Mouse (Mus musculus) bone marrow macrophage, adult 2 months (primary cell): Measurements from ENCODE around the gene Cd36. TPM values are rescaled to one million over a fixed set of nuclear protein-coding genes. Genes with fewer than 3 reads are reported as not detected.

ENCODE experiments used
- H3K27ac ChIP-seq: 2 replicates; pipeline ENCODE4 v1.5.1; 2012; ENCODE audit warnings: low read depth, low read length; ENCODE audit not compliant: insufficient read depth
- H3K4me1 ChIP-seq: 2 replicates; pipeline ENCODE4 v1.6.1; 2012; ENCODE audit warnings: low read length; ENCODE audit not compliant: control insufficient read depth, insufficient read depth
- H3K4me3 ChIP-seq: 2 replicates; pipeline ENCODE4 v1.5.1; 2012; ENCODE audit warnings: mild to moderate bottlenecking, low read length, moderate library complexity; ENCODE audit not compliant: insufficient read depth
- CTCF ChIP-seq: IDR thresholded peaks from 2 replicates; pipeline ENCODE4 v1.5.1; 2012; ENCODE audit warnings: low read depth, mild to moderate bottlenecking, low read length, moderate library complexity
- POLR2A ChIP-seq: IDR thresholded peaks from 2 replicates; pipeline ENCODE4 v1.6.1; 2012; ENCODE audit warnings: mild to moderate bottlenecking, low read depth, low read length, borderline replicate concordance
- polyA plus RNA-seq: library from polyadenylated mRNA; stranded (reverse); fragments of >200 nt; gene quantifications from 2 replicates; pipeline ENCODE4 v1.2.4, GENCODE M21; 2012; ENCODE audit not compliant: missing spikeins, insufficient read depth, insufficient read length

Cd36 gene
- polyA plus RNA-seq, 1 experiment, result 451 TPM

GRCm38 (mm10) chr5:17893577-17894172 lies 5.1 kb upstream of the Cd36 start:
- no peak overlapping the region for H3K27ac ChIP-seq
- 0 out of 2 replicates have a peak, but pooled peaks cover 4% of the 10 kb centered on the region for H3K4me1 ChIP-seq
- TF ChIP-seq POLR2A (no peak), CTCF (no peak)
- no peak overlapping the region for H3K4me3 ChIP-seq

DNA sequence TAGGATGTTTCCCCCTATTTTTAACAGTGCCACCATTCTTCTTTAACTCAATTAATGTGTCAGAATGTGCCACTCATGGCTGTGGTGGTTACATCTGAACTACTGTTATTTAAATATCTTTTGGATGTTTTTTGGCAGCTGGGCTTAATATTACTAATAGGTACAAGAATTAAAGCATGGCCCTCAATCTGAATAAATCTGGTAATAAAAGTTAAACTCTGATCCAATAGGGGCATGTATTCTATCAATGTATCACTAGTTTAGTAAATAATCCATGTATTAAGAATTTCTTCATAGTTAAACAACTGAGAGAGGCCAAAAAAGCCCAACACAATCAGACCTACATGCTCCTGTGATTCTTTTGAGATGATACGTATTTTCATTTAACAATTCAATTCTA lies 690 bp upstream of the Cd36 start:
- H3K27ac ChIP-seq, result no peak overlapping the region
- H3K4me3 ChIP-seq, result no peak overlapping the region
- peaks cover 8% of the 10 kb centered on the region; the same call in 1 of the 2 replicates for H3K4me1 ChIP-seq
- TF ChIP-seq CTCF, result no peak
- no peak for TF ChIP-seq POLR2A

GRCm38 (mm10) chr5:17886377-17886776 lies 2.2 kb downstream of the Cd36 start:
- H3K4me1 ChIP-seq, result peaks cover 9% of the 10 kb centered on the region
- no peak overlapping the region for H3K4me3 ChIP-seq
- no peak overlapping the region for H3K27ac ChIP-seq
- TF ChIP-seq POLR2A (no peak), CTCF (no peak)

GRCm38 (mm10) chr5:17883357-17883875 lies 5.2 kb downstream of the Cd36 start:
- Histone ChIP-seq H3K4me3 (no peak overlapping the region), H3K4me1 (peaks cover 18% of the 10 kb centered on the region), H3K27ac (no peak overlapping the region)
- TF ChIP-seq CTCF, result no peak
- no peak for TF ChIP-seq POLR2A

GRCm38 (mm10) chr5:17881542-17881896 lies 7.1 kb downstream of the Cd36 start:
- Histone ChIP-seq H3K4me3 (no peak overlapping the region), H3K27ac (no peak overlapping the region), H3K4me1 (peaks cover 25% of the 10 kb centered on the region)
- no peak for TF ChIP-seq CTCF
- TF ChIP-seq POLR2A, result no peak

DNA sequence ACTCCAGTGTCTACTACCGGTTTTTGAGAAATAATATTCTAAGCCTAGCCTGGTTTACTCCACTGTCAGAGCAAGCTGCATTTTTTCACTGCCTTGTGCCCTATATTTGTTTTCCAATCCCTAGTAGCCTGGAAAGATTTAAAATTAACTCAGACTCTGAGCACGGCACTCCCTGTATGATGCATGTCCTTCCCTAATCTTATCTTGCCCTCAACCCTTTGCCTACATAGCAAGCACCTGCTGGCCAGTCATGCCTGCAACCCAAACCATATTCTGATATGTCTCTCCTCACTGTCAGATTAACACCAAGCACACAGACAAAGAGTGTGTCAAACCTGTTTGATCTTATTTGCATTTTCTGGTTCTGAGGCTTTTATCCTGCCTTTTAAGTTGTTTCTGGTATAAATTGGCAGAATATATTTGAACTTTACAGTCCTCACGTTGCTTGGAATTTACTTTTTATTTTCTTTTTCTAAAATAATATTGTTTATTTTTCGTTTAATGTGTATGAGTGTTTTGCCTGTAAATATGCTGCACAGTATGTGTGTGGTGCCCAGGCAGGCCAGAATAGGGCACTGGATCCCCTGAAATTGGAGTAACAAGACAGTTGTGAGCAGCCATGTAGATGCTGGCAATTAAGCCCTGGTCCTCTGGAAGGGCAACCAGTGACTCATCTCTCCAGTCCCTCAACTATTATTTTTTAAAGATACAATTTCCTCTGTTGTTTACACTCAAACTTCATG lies 7.6 kb downstream of the Cd36 start:
- H3K27ac ChIP-seq, result peak overlapping the region; percentile 38; the same call in 1 of the 2 replicates
- TF ChIP-seq CTCF (no peak), POLR2A (no peak)

DNA sequence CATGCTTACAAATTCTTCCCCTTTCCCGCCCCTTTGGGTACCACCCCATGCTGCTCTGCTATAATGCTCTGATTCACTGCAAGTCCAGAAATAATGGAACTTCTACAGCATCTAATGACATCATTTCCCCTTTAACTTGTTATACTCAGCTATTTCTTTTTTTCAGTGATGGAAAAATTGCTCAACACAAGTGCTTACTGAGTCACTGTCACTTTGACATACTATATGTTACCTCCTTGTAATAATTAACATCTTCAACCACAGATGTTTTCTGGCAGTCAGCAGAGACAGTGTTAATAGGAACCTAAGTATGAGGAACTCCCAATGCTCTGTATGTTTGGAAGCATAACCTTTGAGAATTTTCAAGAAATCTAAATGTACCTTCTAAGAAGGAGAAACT lies 8.7 kb downstream of the Cd36 start:
- H3K27ac ChIP-seq, result peak overlapping the region; percentile 82
- TF ChIP-seq POLR2A, result no peak
- H3K4me1 ChIP-seq, result peaks cover 26% of the 10 kb centered on the region
- H3K4me3 ChIP-seq, result no peak overlapping the region

More for the DNA sequence above, 7.6 kb downstream of the Cd36 start:
- Histone ChIP-seq H3K4me1 (peaks cover 25% of the 10 kb centered on the region), H3K4me3 (no peak overlapping the region)

GRCm38 (mm10) chr5:17877044-17877443 lies 11.6 kb downstream of the Cd36 start:
- peak overlapping the region; percentile 81 for H3K27ac ChIP-seq
- TF ChIP-seq CTCF, result no peak
- TF ChIP-seq POLR2A, result no peak

GRCm38 (mm10) chr5:17876637-17877036 lies 12.0 kb downstream of the Cd36 start:
- H3K4me3 ChIP-seq, result no peak overlapping the region
- H3K4me1 ChIP-seq, result peaks cover 20% of the 10 kb centered on the region
- TF ChIP-seq POLR2A, result no peak
- TF ChIP-seq CTCF, result no peak
- peak overlapping the region; percentile 81 for H3K27ac ChIP-seq

More at GRCm38 (mm10) chr5:17877044-17877443, 11.6 kb downstream of the Cd36 start:
- H3K4me1 ChIP-seq, result peaks cover 23% of the 10 kb centered on the region
- no peak overlapping the region; the same call in 1 of the 2 replicates for H3K4me3 ChIP-seq

DNA sequence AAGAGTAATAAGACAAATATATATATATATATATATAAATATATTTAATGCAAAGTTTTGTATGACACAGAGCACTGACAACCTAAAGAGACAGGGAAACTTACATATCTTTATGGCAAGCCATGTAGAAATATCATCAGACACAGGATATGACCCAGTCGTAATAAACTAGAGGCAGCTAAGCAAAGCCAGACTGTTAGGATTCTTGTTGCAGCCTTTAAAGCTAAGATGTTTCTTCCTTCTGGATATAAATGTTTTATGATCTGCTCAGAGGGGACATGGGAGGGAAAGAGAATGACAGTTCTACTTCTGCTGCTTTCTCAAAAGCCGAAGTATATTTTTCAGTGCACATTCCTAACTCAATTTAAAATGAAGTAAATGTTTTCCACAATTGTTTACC lies 14.3 kb downstream of the Cd36 start:
- no peak overlapping the region for H3K27ac ChIP-seq
- TF ChIP-seq POLR2A, result no peak
- no peak for TF ChIP-seq CTCF
- peaks cover 8% of the 10 kb centered on the region for H3K4me1 ChIP-seq
- H3K4me3 ChIP-seq, result no peak overlapping the region
